Mouse (Mus musculus): ENCODE results near the gene Ahsg. TPM values are rescaled to one million over a fixed set of nuclear protein-coding genes. Genes with fewer than 3 reads are reported as not detected.

Ahsg gene
- 0.23 TPM in 1 of 2 replicates, not detected in the other for polyA plus RNA-seq (2012; ENCODE audit: insufficient read depth, low replicate concordance)

DNA sequence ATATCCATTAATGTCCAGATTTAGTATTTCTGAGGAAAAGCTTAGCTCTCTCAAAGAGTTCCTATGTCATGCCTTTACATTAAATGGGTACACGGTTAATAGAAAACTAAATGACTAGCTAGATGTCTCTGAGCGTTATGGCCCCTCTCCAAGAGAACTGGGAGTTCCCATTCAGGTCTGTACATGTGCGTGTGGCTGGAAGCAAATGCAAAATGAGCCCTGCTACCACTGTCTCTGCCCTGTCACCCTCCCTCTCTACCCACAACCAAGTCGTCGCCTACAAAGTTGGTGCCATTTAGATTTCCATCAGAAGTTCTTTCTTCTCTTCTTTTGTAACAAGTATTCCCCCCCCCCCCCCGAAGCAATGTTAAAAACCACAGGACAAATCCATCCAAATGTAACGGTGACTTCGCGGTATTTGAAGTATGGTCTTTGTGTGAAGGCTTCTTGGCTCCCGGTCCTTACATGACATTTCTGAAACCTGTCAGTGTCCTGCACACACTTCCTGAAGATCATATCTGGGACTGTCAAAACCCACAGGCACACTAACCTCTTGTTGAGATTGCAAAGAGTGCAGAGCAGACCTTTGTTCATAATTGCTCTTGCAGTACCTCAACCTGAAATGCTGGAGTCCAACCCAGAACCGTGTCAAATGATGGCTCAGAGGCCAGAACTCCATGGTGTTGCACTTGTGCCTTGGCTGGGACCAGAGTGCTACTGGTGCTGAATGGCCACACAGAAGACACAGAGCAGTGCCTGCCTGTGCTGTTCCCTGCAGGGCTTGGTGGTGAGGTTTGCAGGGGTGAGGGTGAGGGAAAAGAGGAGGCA, at the start of gene Ahsg:
TSS of gene Ahsg (plus strand) at position 595 of the 828 bp plus-strand sequence.
- Histone ChIP-seq H3K4me3 (replicated peaks) (no peak within 1 kb of the TSS), H3K4me1 (peaks cover 13% of the 10 kb centered on the region; the same call in 1 of the 2 replicates), H3K36me3 (replicated peaks; ENCODE audit: low read length) (no peaks in the 10 kb centered on the region), H3K9me3 (no peaks in the 10 kb centered on the region), H3K27me3 (replicated peaks) (peaks cover 58% of the 10 kb centered on the region)
- TF ChIP-seq FLI1 (IDR thresholded peaks at IDR 0.05; ENCODE audit: low read length), result no peak
- TF ChIP-seq GATA1 (IDR thresholded peaks at IDR 0.05; ENCODE audit: borderline replicate concordance, low read length), result no peak

DNA sequence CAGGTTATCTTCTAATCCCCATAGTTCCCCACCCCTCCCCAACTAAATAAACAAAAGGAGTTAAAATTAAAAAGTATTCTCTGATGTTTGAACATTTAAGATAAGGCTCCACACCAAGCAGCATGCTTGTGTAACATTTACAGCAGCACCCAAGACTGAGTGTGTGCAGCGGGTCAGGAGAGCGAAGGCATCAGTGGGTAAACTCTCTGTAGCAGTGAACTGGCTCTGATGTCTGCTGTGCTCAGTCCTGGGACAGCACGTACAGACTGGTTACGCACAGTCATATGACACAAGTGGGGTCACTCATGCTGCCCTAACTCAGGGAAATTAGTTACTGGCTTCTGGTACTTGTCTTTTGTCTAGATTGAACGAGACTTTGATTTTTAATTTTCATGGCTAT, 48.2 kb upstream of the Ahsg start:
- no peaks in the 10 kb centered on the region for H3K27me3 ChIP-seq (replicated peaks)
- peaks cover 59% of the 10 kb centered on the region for H3K36me3 ChIP-seq (replicated peaks; ENCODE audit: low read length)
- no peak for TF ChIP-seq FLI1 (IDR thresholded peaks at IDR 0.05; ENCODE audit: low read length)
- no peak for TF ChIP-seq GATA1 (IDR thresholded peaks at IDR 0.05; ENCODE audit: borderline replicate concordance, low read length)
- no peak overlapping the region for H3K4me3 ChIP-seq (replicated peaks)
- no peaks in the 10 kb centered on the region for H3K9me3 ChIP-seq
- peaks cover 49% of the 10 kb centered on the region for H3K4me1 ChIP-seq

DNA sequence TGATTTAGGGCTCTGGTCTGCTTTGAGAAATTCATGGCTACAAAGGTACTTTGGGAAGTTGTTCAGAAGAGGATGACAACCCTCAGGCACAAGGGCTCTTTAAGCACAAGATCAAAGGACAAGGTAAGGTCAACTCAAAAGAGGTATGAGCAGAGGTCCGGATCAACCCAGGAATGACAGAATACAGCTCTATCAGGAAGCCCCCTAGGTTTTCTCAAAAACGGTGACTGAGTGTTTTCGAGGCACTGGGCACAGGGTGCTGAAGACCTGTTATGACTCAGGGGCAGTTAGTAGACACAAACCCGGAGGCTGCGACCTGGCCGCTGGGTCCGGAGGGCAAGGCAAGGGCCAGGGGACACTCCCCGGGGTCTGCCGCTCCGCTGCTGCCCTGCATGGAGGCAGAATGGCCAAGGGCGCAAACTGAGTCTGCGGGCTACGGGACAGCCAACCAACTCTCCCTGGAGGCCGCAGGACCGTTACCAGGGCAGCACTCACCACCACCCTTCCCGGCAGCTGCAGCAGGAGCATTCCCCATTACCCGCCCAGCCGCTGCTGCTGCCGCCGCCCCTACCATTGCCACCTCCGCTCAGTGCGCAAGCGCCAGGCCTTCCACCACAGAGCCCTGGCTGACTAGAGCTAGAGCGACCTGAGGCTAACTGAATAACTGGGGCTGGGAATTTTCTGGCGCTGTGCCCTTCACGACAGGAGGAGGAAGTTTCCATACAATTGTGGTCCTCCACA, 46.8 kb upstream of the Ahsg start:
- H3K4me3 ChIP-seq (replicated peaks), result peak overlapping the region; percentile 90
- TF ChIP-seq FLI1 (IDR thresholded peaks at IDR 0.05; ENCODE audit: low read length) (no peak), GATA1 (IDR thresholded peaks at IDR 0.05; ENCODE audit: borderline replicate concordance, low read length) (no peak)
- H3K36me3 ChIP-seq (replicated peaks; ENCODE audit: low read length), result peaks cover 51% of the 10 kb centered on the region
- H3K9me3 ChIP-seq, result no peaks in the 10 kb centered on the region
- H3K27me3 ChIP-seq (replicated peaks), result no peaks in the 10 kb centered on the region
- H3K4me1 ChIP-seq, result peaks cover 41% of the 10 kb centered on the region

DNA sequence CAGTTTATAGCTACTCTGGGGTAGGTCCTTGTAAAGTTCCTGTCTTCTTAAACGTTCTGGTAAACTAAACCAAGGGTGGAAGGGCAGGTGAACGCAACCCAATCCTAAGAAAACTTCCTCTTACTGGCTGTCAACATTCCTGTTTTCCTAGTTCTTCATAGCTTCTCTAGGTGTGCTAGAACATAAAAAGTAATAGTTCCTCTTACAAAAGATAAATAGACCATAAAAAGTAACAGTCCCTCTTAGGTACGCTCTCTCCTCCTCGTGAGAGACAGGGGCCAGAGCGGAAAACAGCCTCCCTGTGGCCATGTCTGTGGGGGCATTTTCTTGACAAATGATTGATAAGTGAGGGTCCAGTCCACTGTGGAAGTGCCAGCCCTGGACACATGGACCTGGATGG, 46.2 kb upstream of the Ahsg start:
- Histone ChIP-seq H3K36me3 (replicated peaks; ENCODE audit: low read length) (peaks cover 45% of the 10 kb centered on the region), H3K27me3 (replicated peaks) (no peaks in the 10 kb centered on the region), H3K4me1 (peaks cover 36% of the 10 kb centered on the region), H3K9me3 (no peaks in the 10 kb centered on the region), H3K4me3 (replicated peaks) (peak overlapping the region; percentile 90)
- TF ChIP-seq GATA1 (IDR thresholded peaks at IDR 0.05; ENCODE audit: borderline replicate concordance, low read length) (no peak), FLI1 (IDR thresholded peaks at IDR 0.05; ENCODE audit: low read length) (no peak)

DNA sequence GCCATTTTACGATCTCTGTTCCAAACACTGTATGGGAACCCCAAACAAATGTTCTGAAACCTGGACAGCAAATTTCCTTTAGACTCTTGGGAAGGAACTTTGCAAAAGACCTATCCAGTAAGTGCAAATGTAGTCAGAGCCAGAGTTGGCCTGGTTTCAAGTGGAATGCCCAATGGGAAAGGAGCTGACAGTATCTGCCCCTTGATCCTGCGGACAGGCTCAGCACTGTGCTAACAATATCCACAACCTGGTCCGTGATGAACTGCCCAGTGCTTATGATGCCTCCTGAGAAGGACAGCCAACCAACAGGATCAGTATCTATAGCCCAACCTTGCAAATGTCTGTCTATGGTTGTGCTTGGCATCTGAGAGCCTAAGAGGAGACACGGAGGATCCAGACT, 45.6 kb upstream of the Ahsg start:
- Histone ChIP-seq H3K36me3 (replicated peaks; ENCODE audit: low read length) (peaks cover 43% of the 10 kb centered on the region), H3K4me1 (peaks cover 30% of the 10 kb centered on the region), H3K27me3 (replicated peaks) (no peaks in the 10 kb centered on the region), H3K4me3 (replicated peaks) (no peak overlapping the region), H3K9me3 (no peaks in the 10 kb centered on the region)
- no peak for TF ChIP-seq FLI1 (IDR thresholded peaks at IDR 0.05; ENCODE audit: low read length)
- no peak for TF ChIP-seq GATA1 (IDR thresholded peaks at IDR 0.05; ENCODE audit: borderline replicate concordance, low read length)

DNA sequence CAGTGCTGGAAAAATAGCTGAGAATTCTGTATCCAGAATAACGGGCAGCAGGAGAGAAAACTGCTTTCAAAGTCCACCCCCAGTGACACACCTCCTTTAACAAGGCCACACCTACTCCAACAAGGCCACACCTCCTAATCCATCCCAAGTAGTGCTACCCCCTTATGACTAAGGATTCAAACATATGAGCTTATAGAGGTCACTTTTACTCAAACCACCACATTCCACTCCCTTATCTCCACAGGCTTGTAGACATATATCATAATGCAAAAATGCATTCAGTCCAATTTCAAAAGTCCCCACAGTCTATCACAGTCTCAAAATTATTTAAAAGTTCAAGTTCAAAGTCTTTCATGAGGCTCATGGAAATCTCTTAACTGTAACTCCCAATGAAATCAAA, 43.4 kb upstream of the Ahsg start:
- Histone ChIP-seq H3K4me3 (replicated peaks) (no peak overlapping the region), H3K4me1 (peaks cover 27% of the 10 kb centered on the region), H3K27me3 (replicated peaks) (no peaks in the 10 kb centered on the region), H3K36me3 (replicated peaks; ENCODE audit: low read length) (peaks cover 48% of the 10 kb centered on the region), H3K9me3 (no peaks in the 10 kb centered on the region)
- TF ChIP-seq GATA1 (IDR thresholded peaks at IDR 0.05; ENCODE audit: borderline replicate concordance, low read length) (no peak), FLI1 (IDR thresholded peaks at IDR 0.05; ENCODE audit: low read length) (no peak)

DNA sequence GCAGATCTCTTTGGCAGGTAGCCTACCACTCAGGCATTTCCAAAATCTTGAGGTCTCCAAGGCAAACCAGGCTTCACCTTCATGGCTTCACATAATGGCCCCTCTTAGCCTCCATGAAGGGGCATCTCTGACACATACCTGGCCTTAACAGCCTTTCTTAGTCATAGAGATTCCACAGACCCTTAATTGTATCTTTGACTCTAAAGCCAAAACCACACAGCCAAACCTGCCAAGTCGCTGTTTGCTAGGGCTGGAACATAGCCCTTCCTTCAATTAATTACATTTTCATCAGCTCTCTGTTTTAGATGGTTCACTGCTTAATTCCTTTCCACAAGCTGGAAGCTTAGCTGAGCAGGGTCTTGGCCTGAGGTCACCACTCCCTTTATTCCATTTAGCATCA, 42.7 kb upstream of the Ahsg start:
- H3K4me1 ChIP-seq, result peaks cover 24% of the 10 kb centered on the region
- peaks cover 55% of the 10 kb centered on the region for H3K36me3 ChIP-seq (replicated peaks; ENCODE audit: low read length)
- H3K4me3 ChIP-seq (replicated peaks), result no peak overlapping the region
- H3K9me3 ChIP-seq, result no peaks in the 10 kb centered on the region
- TF ChIP-seq GATA1 (IDR thresholded peaks at IDR 0.05; ENCODE audit: borderline replicate concordance, low read length) (no peak), FLI1 (IDR thresholded peaks at IDR 0.05; ENCODE audit: low read length) (no peak)
- no peaks in the 10 kb centered on the region for H3K27me3 ChIP-seq (replicated peaks)

DNA sequence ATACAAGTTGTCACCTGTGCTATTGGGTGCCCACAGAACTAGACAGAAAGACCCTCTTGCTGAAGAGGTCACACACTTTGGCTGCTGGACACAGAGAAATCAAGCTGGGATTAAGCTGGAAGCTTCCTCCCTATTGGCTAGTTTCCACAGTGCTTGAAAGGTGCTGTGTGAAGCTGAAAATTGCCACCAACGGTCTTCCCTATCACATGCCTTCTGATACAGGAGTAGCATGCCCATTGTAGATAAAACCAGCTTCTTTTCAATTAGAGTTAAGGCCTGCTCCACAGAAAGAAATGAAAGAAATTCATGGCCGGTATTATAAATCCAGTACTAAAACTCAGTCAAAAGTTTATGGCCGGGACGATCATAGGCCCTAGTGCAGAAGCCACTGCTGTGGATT, 38.4 kb upstream of the Ahsg start:
- H3K27me3 ChIP-seq (replicated peaks), result no peaks in the 10 kb centered on the region
- H3K4me1 ChIP-seq, result peaks cover 21% of the 10 kb centered on the region; the same call in 1 of the 2 replicates
- TF ChIP-seq GATA1 (IDR thresholded peaks at IDR 0.05; ENCODE audit: borderline replicate concordance, low read length), result no peak
- TF ChIP-seq FLI1 (IDR thresholded peaks at IDR 0.05; ENCODE audit: low read length), result no peak
- no peak overlapping the region for H3K4me3 ChIP-seq (replicated peaks)
- H3K36me3 ChIP-seq (replicated peaks; ENCODE audit: low read length), result peaks cover 52% of the 10 kb centered on the region
- no peaks in the 10 kb centered on the region for H3K9me3 ChIP-seq

DNA sequence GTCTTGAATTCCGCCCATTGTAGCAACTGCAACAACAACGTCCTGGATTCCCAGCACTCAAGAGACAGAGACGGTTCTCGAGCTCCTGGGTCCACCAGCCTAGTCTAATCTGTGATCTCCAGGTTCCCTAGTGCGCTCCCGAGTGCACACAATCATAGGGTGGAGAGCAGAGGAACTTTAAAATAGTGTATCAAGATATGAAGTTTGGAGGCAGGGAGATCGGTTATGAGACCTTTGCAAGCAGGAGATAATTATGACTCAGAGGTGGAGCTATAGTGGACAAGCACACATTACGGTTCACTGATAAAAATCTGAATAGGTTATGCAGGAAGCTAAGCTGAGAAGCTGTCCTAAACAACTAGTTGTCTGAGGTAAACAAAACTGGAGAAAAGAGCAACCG, 34.3 kb upstream of the Ahsg start:
- H3K4me1 ChIP-seq, result peaks cover 44% of the 10 kb centered on the region
- no peak for TF ChIP-seq FLI1 (IDR thresholded peaks at IDR 0.05; ENCODE audit: low read length)
- no peak for TF ChIP-seq GATA1 (IDR thresholded peaks at IDR 0.05; ENCODE audit: borderline replicate concordance, low read length)
- H3K36me3 ChIP-seq (replicated peaks; ENCODE audit: low read length), result peaks cover 49% of the 10 kb centered on the region

More for the DNA sequence above, 34.3 kb upstream of the Ahsg start:
- Histone ChIP-seq H3K9me3 (no peaks in the 10 kb centered on the region), H3K27me3 (replicated peaks) (no peaks in the 10 kb centered on the region), H3K4me3 (replicated peaks) (peak overlapping the region; percentile 100)

Data from megakaryocyte, embryonic 14.5 days (primary cell).